Mouse (Mus musculus) liver (tissue): ENCODE measurements around the gene Cdh12.
"Not testable (repeated sequence)": the region's sequence is repeated elsewhere in the genome, so short reads cannot be mapped to it uniquely, and the experiment has no call there.

Source experiments
- DNase-seq: peaks from one replicate; pipeline ENCODE4 v3.0.0-alpha.2; 2020; ENCODE audit warnings: mixed read lengths

Gene Cdh12

GRCm38 (mm10) chr15:21109889-21110500 is 660.9 kb downstream of the Cdh12 start:
- DNase-seq = no peak

DNA sequence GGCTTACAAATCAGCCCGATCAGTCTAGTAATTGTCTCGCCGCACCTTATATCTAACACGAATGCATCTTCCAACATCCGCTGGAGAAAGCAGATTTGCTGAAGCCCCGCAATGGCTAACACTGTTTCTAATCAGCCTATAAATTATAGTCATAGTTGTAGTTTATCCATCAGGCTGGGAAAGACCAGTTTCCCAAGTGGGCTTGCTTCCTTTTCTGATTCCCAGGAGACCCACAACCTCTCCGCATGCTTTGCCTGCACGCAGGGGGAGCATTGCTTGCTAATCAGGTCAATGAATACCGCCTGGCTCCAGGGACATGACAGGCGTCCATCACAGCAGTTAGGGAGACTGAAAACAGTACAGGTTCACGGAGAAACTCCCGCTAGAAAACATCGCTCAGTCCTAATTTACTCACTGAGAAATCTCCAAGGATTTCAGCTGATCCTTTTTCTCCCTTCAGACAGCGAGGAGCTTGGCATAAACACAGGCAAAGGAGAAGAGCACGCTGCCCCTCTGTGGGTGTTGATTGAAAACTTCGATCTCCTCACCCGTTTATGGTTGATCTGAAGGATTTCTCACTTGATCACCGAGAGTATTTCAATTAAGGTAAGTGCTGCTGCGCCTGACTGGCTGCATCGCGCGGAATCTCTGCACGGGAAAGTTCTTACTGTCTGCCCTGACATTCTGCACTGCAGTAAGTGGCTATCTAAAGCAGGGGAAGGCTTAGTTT is 662.0 kb downstream of the Cdh12 start:
- no peak for DNase-seq

- DNase-seq = not testable (repeated sequence)
Observed at GRCm38 (mm10) chr15:21114775-21115174, 665.7 kb downstream of the Cdh12 start.

DNA sequence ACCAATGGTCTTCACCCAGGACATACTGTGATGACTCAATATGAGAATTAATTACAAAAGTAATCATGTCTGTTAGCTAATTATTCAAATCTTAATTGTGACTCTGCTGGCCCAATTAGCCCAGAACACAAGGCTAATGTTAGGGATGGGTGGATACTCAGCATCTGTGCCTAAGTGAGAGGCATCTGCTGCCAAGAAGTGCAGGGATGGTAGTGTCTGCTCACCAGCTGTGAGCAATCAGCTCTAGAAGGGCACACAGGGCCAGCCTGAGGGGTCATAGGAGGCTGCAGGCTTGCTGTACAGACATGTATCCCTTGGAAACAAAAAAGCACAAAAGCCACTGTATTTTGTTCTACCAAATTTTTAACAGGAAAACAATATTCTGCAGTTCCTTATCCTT is 681.6 kb downstream of the Cdh12 start:
- no peak for DNase-seq

DNA sequence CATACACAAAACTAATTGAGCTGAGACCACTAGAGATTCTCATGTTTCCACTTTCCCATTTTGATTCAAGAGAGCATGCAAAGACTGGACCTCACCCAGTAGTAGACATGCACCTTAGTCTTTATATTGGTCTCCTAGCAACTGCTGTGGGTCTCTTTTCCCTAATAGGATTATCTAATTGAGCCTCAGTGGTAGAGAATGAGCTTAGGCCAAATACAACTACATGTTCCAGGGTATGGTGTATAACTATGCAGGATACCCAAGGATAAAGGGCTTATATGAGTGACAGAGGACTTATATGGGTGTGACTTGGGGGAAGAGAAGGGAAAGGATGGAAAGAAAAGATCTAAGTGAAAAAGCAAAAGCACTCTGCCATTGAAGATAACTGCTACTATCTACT is 683.9 kb downstream of the Cdh12 start:
- no peak for DNase-seq

GRCm38 (mm10) chr15:21146896-21147295 is 697.8 kb downstream of the Cdh12 start:
- no peak for DNase-seq

DNA sequence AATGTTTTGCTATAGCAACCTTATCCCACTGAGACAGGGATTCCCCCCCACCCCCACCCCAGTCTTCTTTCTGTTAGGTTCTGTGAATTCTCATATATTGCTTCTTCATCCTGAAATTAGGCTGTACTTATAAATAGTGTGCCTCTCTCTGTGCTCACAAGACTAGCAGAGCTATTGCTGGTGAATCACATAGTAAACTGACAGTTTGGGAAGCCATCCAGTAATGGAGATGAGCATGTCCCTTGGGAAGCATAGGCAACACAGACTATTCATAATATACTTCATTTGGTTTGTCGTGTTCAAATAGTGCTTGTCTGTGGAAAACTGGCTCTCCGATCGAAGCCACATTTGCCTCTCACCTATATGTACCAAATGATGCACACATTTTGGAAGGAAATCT is 704.5 kb downstream of the Cdh12 start:
- no peak for DNase-seq

DNA sequence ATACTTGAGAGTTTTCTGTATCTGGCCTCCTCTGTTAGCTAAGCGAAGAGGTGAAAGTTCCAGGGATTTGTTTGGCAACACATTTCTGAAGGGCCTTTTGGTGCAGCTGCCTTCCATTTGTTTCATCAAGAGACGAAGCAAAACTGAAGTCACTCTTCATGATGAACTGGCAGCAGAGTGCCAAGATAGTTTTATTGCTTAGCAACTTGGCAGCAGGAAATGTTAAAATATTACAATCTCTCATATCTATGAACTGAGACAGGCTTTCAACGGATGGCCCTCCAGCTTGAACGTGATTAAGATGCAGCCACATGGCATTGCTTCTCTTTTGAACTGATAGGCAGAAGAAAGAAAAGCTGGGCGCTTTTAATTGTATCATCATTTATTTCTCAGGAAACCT is 730.7 kb downstream of the Cdh12 start:
- no peak for DNase-seq

DNA sequence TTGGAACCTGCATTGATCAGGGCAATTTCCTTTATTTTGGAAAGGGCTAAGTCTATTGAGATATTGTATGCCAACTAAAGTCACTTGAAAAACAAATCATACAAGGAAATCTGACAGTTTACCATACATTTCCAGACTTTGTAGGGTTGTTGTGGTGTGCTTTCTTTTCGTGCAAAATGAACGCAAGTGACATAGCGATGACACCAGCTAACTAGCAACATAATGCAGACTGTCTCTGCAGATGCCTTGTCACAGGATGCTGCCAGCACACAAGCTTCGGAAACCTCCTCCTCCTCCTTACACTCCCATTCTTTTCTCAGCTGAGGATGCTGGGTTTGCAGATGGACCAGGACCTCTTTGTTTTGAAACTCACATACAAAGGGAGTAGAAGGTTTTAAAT is 731.1 kb downstream of the Cdh12 start:
- DNase-seq = no peak

GRCm38 (mm10) chr15:21185799-21186198 is 736.7 kb downstream of the Cdh12 start:
- DNase-seq = no peak

- DNase-seq = not testable (repeated sequence)
Observed at GRCm38 (mm10) chr15:21210089-21210488, 761.0 kb downstream of the Cdh12 start.

DNA sequence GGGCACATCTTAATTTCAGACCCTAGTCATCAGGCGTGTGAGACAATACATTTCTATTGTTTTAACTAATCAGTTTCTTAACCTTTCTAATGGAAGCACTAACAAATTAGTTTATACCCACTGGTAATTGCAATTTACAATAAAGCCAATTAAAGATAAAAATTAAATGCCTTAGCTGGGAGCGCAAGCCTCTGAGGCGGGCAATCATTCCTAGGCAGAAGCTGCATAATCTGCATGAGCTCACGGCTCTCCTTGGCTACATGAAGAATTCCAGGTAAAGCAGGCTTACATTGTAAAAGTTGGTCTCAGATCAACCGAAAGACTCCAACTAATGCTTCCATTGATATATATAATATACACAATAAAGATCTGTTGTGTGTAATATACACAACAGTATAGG is 773.9 kb downstream of the Cdh12 start:
- no peak for DNase-seq

GRCm38 (mm10) chr15:21261318-21261717 is 812.3 kb downstream of the Cdh12 start:
- no peak for DNase-seq

DNA sequence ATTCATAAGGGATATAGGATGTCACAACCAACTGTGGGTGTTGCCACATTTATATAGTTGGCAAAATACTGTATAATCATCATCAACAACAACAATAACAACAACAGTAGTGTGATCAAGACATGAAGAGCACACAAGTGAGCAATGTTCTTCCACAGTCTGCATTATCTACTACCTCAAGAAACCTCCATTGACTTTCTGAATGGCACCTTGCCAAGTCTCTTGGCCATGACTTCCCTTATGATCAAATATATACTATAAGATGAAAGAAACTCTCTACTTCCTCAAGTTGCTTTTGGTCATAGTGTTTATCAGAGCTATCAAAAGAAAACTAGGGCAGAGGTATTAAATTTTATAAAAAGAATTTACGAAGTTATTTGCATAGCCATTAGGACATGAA is 820.8 kb downstream of the Cdh12 start:
- DNase-seq = no peak

DNA sequence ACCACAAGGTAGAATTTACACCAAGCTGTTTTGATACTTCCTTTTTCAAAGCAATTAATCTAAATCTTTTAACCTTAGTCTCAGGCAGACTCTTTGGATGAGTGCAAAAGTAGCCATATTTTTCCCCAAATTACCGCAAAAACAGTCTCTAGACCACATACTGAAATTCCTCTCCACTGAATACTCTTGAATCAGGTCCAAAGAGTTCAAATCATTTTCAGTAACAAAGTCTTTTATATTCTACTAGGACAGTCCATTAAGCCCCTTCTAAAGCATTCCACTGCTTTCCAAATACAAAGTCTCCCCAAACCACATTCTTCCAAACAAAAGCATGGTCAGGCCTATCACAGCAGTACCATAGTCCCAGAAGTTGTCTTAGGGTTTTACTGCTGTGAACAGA is 848.0 kb downstream of the Cdh12 start:
- DNase-seq = no peak

GRCm38 (mm10) chr15:21315457-21315856 is 866.4 kb downstream of the Cdh12 start:
- DNase-seq = no peak

- no peak for DNase-seq
Observed at GRCm38 (mm10) chr15:21343853-21344252, 894.8 kb downstream of the Cdh12 start.

- no peak for DNase-seq
Observed at GRCm38 (mm10) chr15:21344323-21344722, 895.3 kb downstream of the Cdh12 start.

DNA sequence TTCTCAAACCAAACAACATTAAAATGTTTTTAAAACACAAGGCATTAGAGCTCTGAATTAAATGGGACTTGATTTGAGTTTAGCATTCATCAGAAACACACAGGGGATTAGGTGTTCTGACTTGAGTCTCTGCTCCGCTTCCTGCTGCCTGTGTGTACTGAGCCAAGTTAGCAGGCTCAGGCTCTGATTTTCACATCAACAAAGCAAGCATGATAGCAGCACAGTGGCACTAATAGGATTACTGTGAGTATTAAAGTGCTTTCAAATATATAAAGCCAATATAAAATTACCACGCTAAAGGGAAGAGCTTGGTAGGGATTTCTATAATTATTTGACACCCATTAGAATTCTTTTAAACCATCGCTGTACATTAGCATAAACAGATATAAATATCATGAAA is 895.7 kb downstream of the Cdh12 start:
- DNase-seq = no peak

DNA sequence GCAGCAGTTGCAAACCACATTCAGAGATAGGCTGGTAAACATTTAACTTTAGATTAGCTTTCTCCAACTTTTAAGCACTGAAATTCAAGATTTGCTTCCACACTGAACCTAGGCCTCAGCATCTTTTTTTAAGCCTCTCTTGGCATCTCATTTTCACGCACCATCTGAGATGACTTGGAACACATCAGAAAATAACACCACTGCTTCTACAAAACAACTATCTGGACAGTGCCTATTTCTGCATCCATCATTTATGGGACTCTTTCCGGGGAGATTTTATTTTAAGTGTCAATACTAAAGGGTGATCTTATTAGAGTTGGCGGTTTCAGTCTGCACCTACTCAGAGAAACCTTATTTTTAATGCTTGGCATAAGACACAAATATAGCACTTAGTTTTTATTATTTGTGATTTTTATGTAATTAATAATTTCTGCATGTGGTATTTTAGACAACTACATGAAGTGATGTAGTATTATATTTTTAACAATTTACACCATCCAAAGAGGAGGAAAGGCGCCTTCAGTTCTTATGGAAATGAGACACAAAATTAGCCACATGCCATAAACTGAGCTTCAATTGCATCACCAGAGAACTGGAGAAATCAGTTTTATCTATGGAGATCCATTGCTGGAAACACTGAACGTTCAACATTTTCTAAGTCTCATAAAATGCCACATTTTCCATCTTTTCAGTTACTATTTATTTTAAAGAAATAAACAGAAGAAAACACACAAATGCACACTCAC is 906.5 kb downstream of the Cdh12 start:
- DNase-seq = no peak

- DNase-seq = no peak
Observed at GRCm38 (mm10) chr15:21366366-21366765, 917.3 kb downstream of the Cdh12 start.

GRCm38 (mm10) chr15:21375460-21375859 is 926.4 kb downstream of the Cdh12 start:
- DNase-seq = no peak

GRCm38 (mm10) chr15:21375871-21376270 is 926.8 kb downstream of the Cdh12 start:
- DNase-seq = no peak

DNA sequence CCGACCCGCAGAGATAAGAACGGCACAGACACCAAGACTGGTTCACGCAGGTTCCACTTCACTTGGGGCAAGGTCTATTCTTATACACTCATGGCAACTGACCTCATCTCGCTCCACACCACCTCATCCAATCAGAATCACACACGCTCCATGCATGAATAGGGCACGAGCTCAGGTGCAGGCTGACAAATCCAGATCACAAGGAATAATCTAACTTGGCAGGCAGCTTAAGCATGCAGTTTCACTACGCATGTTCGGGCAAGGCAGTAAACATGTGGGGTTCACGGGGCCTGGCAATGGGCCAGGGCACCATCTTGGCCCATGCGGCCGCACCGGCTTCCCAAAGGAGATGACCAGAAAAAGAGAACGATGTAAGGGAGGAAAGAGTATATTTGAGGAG is 942.4 kb downstream of the Cdh12 start:
- DNase-seq = not testable (repeated sequence)
